Mouse (Mus musculus): ENCODE data around the gene Lgr4.

Lgr4 gene

DNA sequence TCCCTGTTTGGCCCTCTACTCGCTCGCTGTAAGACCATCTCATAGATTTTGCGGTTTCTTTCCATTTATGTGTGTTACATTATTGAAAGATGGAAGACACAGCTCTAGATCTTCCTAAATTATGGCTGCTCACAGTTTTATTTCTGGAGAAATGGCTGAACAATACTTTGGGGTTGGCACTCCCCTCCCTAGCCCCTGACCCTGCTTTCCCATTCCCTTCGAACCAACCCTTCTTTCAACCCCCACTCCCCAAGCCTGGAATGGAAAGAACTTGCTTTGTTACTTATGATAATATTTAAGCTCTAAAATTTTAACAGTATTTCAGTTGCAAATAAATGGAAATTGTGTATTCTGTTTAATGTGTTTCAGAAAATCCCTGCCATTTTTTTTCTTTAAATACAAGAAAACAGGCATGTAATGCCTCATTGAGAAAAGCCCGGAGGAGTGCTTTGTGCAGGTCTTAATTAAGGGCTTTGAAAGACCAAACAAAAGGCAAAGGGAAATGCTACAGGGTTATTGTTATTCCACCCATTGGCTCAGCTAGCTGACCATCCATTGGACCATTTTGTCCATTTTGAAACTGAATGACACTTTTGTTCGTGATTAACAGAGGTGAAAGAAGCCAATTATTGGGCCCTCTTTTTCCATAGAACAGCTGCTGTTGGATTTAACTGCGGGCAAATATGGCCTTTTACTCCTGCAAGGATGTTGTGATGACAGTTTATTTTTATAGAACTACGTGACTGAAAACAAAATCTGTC lies 25.5 kb downstream of the Lgr4 start:
- in situ Hi-C loops (cut with MboI, MseI): no loop called here

GRCm38 (mm10) chr2:109944995-109945394 lies 27.5 kb downstream of the Lgr4 start:
- in situ Hi-C loops (cut with MboI, MseI): no loop called here

GRCm38 (mm10) chr2:109945532-109945931 lies 28.1 kb downstream of the Lgr4 start:
- in situ Hi-C loops (cut with MboI, MseI): no loop called here

- in situ Hi-C loops (cut with MboI, MseI): no loop called here
Observed at GRCm38 (mm10) chr2:109946426-109946825, 29.0 kb downstream of the Lgr4 start.

GRCm38 (mm10) chr2:109949519-109949918 lies 32.1 kb downstream of the Lgr4 start:
- in situ Hi-C loops (cut with MboI, MseI): no loop called here

- in situ Hi-C loops (cut with MboI, MseI): no loop called here
Observed at GRCm38 (mm10) chr2:109950311-109950710, 32.9 kb downstream of the Lgr4 start.

DNA sequence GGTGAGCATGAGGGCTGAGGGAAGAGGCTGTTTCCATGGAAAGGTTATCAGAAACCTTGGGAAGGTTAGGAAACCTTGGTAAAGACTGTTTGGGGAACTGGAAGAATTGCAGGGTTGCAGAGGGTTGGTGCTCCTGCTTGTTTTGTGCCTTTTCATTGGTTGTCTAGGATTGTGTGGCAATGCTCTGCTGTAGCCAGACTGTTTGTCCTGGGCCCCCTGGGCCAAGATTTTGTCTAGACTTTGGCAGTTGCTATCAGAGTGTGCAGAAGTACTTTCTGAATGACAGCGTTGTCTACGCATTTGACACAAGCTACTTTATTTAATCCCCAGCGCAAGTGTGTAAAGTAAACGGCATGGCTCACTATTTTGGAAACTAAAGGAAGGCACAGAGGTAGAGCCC lies 33.6 kb downstream of the Lgr4 start:
- in situ Hi-C loops (cut with MboI, MseI): no loop called here

DNA sequence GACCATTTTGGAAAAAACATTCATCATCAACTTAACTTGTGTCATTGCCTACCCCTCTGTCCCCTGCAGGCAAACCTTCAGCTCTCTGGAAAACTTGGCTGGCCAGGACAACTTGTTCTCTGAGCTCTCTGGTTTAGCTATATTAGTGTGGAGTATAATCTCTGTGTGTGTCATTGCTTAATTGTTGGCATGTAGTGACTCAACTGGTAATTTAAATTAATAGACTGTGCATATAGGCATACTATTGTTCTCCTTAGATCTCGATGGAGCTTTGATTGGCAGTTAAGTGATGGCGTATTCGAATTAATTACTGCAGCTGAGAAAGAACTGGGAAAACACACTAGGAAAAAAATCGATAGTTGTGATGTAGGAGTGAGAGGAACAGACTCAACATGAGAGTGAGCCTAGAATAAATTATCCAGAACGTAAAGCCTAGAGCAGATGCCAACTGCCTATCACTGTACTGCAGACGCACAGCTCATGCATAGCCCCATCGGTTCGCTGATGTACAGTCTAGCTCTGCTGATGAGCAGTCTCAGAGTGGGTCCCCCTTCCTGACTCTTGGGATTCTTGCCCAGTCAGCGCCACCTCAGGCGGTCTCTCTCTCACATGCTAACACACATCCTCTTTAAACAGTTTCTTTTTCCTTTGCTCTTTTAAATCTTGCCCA lies 35.7 kb downstream of the Lgr4 start:
- in situ Hi-C loops (cut with MboI, MseI): no loop called here

- in situ Hi-C loops (cut with MboI, MseI): no loop called here
Observed at GRCm38 (mm10) chr2:109953893-109954292, 36.4 kb downstream of the Lgr4 start.

DNA sequence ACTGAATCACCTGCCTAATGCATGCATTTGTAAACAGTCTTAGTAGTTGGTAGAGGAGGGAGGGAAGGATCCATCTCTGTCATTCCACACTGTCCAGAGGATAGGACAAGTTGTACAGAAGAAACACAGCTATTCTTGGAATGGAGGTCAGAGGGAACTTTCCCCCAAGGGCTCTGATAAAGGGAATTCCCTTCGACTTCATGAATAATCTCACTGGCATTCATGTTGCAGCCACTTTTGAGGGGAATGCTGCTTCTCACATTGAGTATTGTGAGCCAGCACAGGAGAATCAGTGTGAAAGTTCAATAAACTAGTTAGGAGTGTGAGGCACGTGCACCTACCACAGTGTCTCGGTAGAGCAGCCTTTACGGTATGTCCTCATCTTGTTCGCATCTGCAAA lies 37.6 kb downstream of the Lgr4 start:
- in situ Hi-C loops (cut with MboI, MseI): no loop called here

DNA sequence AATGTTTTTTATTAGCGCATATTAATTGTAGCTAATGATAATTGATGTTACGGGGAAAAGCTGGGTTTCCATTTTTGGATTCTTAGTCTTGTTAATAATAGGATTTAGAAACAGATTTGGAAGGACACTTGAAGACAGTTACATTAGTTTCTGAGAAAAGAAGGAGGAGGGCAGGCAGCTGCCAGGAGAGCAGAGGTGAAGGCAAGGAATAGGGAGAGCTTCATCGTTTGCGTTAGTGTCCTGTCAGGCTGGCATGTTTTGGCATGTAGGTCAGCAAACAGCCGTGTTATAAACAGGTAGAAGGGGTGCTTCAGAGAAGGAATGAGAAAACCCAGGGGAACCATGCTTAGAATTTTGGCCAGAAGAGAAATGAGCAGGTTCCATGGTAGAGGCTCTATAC lies 38.5 kb downstream of the Lgr4 start:
- in situ Hi-C loops (cut with MboI, MseI): no loop called here

DNA sequence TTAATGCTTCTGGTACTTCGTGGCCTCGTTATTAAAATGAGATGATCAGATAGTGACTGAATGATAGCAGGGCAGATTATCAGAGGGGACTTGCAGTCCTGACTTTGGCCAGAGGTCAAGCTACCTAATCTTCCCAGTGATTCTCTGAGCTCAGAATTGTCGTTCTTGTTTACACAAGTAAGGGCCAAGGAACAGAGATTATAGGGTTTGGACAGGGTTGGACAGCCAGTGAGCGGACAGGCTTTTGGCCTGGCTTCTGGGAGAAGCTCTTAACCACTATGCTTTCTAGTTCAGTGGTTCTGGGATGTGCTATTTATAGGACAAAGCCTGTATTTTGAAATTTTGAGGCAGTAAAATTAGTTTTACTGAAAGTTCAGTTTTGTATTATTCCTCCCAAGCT lies 39.3 kb downstream of the Lgr4 start:
- in situ Hi-C loops (cut with MboI, MseI): no loop called here

GRCm38 (mm10) chr2:109958692-109959406 lies 41.4 kb downstream of the Lgr4 start:
- in situ Hi-C loops (cut with MboI, MseI): no loop called here

DNA sequence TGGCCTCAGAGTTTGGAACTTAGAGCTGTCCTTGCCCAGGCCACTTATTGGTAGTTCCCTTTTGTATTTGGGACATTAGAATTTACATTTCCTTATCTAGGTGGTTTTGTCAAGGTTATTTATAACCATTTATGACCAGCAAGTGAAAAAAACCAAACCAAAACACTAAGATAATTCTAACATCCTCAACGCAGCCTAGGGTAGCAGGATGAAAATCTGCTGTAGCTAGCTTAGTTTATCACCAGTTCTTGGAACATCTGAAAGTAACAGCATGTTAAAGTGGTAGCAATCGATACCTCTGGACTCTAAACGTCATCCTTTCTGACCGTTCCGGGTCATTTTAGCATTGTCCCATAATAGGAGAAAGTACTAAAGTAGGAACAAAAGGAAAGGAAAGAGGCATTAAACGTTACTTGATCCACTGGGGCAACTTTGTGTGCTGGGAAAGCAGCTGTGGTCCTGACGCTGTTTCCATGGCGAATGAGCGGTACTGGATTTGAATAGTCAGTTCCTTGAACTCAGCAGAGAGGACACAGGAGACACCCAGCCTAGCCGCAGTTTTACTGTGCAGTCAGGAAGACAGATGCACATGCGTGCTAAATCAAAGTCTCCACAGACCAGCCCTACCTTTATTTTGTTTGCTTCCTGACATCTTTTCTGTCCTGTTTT lies 42.1 kb downstream of the Lgr4 start:
- in situ Hi-C loops (cut with MboI, MseI): no loop called here

- in situ Hi-C loops (cut with MboI, MseI): no loop called here
Observed at GRCm38 (mm10) chr2:109960246-109960645, 42.8 kb downstream of the Lgr4 start.

- in situ Hi-C loops (cut with MboI, MseI): no loop called here
Observed at GRCm38 (mm10) chr2:109961174-109961573, 43.7 kb downstream of the Lgr4 start.

DNA sequence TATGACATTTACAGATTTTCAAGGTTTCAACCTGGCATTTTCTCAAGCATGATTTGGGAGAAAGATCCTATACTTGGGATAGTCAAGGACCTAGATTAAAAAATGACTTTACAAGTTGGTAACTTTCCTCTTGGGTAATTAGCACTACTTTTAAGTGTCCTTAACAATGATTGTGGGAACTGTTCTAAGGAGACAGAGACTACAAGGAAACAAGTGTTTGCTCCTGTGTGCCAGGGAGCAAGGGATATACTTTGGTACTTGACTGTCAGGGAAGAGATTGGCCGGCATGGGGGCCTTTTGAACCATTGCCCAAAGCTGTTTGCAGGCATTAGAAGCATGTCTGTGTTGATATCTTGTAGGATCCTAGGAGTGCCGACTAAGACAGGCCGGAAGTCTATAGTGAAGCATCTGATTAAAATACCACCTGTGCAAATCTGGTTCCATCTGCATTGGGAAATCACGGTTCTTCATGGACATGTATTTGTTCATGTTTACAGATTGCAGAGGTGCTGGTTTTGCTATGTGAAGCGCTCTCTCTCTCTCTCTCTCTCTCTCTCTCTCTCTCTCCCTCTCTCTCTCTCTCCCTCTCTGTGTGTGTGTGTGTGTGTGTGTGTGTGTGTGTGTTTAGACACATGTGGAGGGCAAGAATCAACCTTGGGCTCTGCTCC lies 46.3 kb downstream of the Lgr4 start:
- in situ Hi-C loops (cut with MboI, MseI): no loop called here

DNA sequence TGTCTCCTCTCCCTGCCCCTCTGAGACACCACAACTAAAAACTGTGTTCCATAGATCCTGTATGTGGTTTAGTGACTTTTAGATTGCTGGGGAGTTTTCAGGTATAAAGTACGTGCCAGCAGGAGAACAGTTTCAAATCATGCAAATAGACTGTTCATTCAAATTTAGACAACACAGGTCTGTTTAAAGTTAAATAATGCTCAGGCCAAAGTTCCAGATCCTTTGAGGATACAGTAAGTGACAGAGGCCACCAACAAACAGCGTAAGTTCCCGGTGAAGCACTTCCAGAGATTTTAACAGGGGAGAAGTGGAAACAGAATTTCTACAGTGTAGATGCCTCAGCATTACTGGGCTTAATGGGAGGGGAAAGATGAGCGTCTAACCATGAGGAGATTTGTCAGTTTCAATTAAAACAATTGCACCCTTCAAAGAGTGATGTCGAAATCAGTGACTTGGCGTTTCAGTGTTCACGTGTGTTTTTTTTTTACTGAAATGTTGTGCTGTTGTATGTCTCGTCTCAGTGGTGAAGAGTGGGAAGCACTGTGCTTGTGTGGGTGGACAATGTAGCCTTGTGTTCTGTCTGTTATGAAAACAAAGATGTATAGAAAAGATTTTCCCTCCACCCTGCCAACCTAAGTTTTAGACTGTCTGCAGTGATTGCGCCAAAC lies 48.4 kb downstream of the Lgr4 start:
- in situ Hi-C loops (cut with MboI, MseI): no loop called here

- in situ Hi-C loops (cut with MboI, MseI): no loop called here
Observed at GRCm38 (mm10) chr2:109966863-109967262, 49.4 kb downstream of the Lgr4 start.

DNA sequence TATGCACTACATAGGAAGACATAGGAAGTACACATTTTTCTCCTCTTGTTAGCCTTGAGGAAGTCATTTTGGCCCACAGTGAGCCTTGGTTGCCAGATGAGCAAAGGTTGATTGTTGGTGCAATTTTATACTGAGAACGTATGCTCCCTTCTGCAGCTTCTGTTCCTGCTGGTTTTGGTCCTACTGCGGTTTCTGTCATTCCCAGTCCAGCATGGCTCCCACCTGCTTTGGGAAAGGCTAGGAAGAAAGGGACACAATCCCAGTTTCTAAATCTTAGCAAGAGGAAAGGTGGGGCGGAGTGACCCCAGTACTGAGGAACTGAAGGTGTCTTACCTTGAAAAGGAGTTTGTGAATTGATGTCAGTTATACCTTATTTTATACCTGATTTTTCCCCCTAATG lies 51.9 kb downstream of the Lgr4 start:
- in situ Hi-C loops (cut with MboI, MseI): no loop called here

DNA sequence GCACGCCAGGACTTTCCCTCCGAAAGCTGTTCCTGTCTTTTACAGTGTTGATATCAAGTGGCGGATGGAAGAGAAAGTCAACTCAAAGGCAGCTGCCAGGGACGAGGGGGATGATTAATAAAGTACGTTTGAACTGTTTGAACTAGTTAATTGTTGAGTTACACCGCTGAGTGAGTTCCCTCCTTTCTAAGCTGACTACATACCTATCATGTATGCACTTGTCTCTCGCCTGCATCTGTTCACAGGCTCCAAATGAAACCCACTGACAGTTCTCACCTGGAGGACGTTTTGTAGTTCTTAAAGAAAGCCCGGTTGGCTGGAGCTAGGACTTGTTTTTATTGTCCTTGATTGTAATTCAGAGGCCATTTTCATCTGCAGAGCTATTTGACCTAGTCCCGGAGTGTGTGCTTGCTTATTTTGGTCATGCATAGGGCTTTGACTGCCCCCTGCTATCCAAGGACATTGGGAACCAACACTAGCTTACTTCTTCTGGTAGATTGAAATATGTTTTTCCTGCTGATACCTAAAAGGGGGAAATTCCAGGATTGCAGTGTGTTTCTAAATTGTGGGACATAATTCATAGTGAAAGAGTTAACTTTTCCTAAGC lies 52.6 kb downstream of the Lgr4 start:
- in situ Hi-C loops (cut with MboI, MseI): no loop called here

All from T-helper 17 cell (primary cell).